Mouse (Mus musculus): ENCODE data around the gene Szt2.

GRCm38 (mm10) chr4:118429215-118429895 is 20.3 kb upstream of the Szt2 start:
- TF ChIP-seq CTCF (conservative IDR thresholded peaks at IDR 0.05; ENCODE audit: low read length) = no peak
- TF ChIP-seq POU5F1 (IDR thresholded peaks at IDR 0.05; ENCODE audit: borderline replicate concordance, low read length) = no peak
